Mouse (Mus musculus) forebrain, embryonic 16.5 days (tissue): Measurements from ENCODE around the gene Syf2. TPM values are rescaled to one million over a fixed set of nuclear protein-coding genes. Genes with fewer than 3 reads are reported as not detected.

ENCODE experiments used
- ATAC-seq: fragments of 200-750 bp; cut with Nextera tagmentation; 2 replicates; pipeline ENCODE4 v1.8.0; 2017; ENCODE audit warnings: mild to moderate bottlenecking, moderate library complexity
- H3K27ac ChIP-seq: fragments of 300-500 bp; sonication (generic); 2 replicates; pipeline ENCODE4 v1.5.1; 2014; ENCODE audit warnings: low read length, control low read depth
- H3K27me3 ChIP-seq: fragments of 300-500 bp; sonication (generic); replicated peaks from 2 replicates; pipeline ENCODE4 v1.6.1; 2014; ENCODE audit warnings: low read length; ENCODE audit not compliant: control insufficient read depth, insufficient read depth
- H3K36me3 ChIP-seq: fragments of 300-500 bp; sonication (generic); 2 replicates; pipeline ENCODE4 v1.6.1; 2014; ENCODE audit not compliant: control insufficient read depth, insufficient read depth
- H3K4me1 ChIP-seq: fragments of 300-500 bp; sonication (generic); replicated peaks from 2 replicates; pipeline ENCODE4 v1.6.1; 2014; ENCODE audit warnings: low read length; ENCODE audit not compliant: control insufficient read depth, insufficient read depth
- H3K4me2 ChIP-seq: fragments of 300-500 bp; sonication (generic); 2 replicates; pipeline ENCODE4 v1.6.1; 2014; ENCODE audit warnings: mild to moderate bottlenecking, low read length, control low read depth
- H3K4me3 ChIP-seq: fragments of 300-500 bp; sonication (generic); replicated peaks from 2 replicates; pipeline ENCODE4 v1.5.1; 2014; ENCODE audit warnings: mild to moderate bottlenecking, low read length, control low read depth
- H3K9ac ChIP-seq: fragments of 300-500 bp; sonication (generic); replicated peaks from 2 replicates; pipeline ENCODE4 v1.6.1; 2014; ENCODE audit warnings: low read depth, low read length, control low read depth
- H3K9me3 ChIP-seq: fragments of 300-500 bp; sonication (generic); 2 replicates; pipeline ENCODE4 v1.6.1; 2016; ENCODE audit warnings: low read length; ENCODE audit not compliant: control insufficient read depth
- WGBS: fragments of 180-500 bp; shearing (Covaris S2); extraction: QIAGEN DNeasy Blood & Tissue Kit; methylation state at CpG from one replicate; pipeline ENCODE4 v1.1.7; 2014; 5-methylcytosine and 5-hydroxymethylcytosine counted together
- polyA plus RNA-seq: library from polyadenylated mRNA; unstranded; fragments of >200 nt; fragmentation: Nextera tagmentation; extraction: Ambion mirVana; gene quantifications from 2 replicates; pipeline ENCODE4 v1.2.1, GENCODE M21; 2015

Gene Syf2
- polyA plus RNA-seq, 1 experiment from 2014 or later: 73.2 TPM

GRCm38 (mm10) chr4:134955845-134956244, 25.1 kb downstream of the Syf2 start:
- ATAC-seq: no peak
- Histone ChIP-seq H3K9me3 (no peaks in the 10 kb centered on the region), H3K27ac (no peak overlapping the region), H3K9ac (no peak overlapping the region), H3K4me2 (no peak overlapping the region), H3K4me1 (peaks cover 6% of the 10 kb centered on the region), H3K36me3 (no peaks in the 10 kb centered on the region), H3K27me3 (no peaks in the 10 kb centered on the region), H3K4me3 (no peak overlapping the region)
- WGBS: 88% methylated on average over 3 of the region's 3 CpGs

DNA sequence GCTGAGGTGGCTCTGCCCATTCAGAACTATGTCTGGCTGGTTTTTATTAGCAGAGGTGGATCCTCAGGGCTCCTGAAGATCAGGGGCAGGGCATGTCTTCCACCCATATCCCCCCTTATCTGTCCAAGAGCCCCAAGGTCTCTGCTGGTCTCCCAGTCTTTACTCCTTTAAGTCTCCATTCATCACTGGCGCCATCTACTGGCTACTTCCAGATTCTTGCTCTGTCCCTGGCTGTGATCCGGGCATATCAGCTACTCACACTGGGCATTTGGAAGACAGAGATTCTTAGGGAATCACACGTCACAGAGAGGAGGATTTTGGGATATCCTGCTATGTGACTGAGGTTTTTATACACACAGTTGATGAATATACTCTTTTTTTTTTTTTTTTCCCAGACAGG, 25.6 kb downstream of the Syf2 start:
- no peaks in the 10 kb centered on the region for H3K9me3 ChIP-seq
- no peak overlapping the region for H3K4me2 ChIP-seq
- 20% methylated on average over 3 of the region's 3 CpGs for WGBS
- ATAC-seq: no peak
- H3K27ac ChIP-seq: no peak overlapping the region
- H3K27me3 ChIP-seq: no peaks in the 10 kb centered on the region
- H3K4me3 ChIP-seq: no peak overlapping the region
- H3K4me1 ChIP-seq: peaks cover 5% of the 10 kb centered on the region
- H3K9ac ChIP-seq: no peak overlapping the region
- H3K36me3 ChIP-seq: no peaks in the 10 kb centered on the region

GRCm38 (mm10) chr4:134963021-134963776, 32.5 kb downstream of the Syf2 start:
- H3K4me3 ChIP-seq: no peak overlapping the region
- no peaks in the 10 kb centered on the region; the same call in 1 of the 2 replicates for H3K4me1 ChIP-seq
- H3K27me3 ChIP-seq: no peaks in the 10 kb centered on the region
- H3K27ac ChIP-seq: no peak overlapping the region
- 26% methylated on average over 19 of the region's 19 CpGs for WGBS
- H3K9ac ChIP-seq: no peak overlapping the region
- no peaks in the 10 kb centered on the region for H3K36me3 ChIP-seq
- no peak overlapping the region for H3K4me2 ChIP-seq
- ATAC-seq: no peak
- H3K9me3 ChIP-seq: no peaks in the 10 kb centered on the region

DNA sequence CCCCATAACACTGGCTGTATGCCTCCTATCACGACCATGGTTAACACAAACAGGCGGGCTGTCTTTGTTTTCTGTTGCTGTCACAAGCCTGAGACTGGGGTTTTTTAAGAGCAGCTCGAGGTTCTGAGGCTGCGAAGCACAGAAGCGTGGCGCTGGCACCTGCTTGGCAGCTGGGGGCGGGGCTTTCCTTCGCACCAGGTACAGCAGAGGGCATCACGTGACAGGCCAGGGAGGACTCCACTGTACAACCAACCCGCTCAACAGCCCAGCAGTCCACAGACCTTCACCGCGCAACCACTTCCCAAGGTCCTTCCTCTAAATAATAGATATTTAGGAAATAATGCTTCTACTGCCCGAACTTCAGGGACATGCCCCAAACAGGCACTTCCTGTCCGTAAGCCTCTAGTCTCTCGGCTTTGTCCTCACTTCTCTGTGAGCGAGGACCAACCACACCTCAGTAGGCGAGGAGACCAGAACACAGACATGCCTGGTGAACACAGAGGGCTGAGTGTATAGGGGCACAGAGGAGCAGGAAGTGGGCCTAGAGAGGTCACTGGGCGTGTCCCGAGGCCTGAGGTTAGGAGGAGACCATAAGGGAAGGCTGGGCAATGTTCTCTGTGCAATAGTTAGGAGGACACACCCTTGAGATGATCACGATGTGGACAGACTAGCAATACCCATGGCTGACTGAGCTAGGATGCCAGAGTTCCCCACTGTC, 37.3 kb downstream of the Syf2 start:
- 80% methylated on average over 20 of the region's 20 CpGs for WGBS
- Histone ChIP-seq H3K4me2 (no peak overlapping the region), H3K9me3 (no peaks in the 10 kb centered on the region; the same call in 1 of the 2 replicates)

DNA sequence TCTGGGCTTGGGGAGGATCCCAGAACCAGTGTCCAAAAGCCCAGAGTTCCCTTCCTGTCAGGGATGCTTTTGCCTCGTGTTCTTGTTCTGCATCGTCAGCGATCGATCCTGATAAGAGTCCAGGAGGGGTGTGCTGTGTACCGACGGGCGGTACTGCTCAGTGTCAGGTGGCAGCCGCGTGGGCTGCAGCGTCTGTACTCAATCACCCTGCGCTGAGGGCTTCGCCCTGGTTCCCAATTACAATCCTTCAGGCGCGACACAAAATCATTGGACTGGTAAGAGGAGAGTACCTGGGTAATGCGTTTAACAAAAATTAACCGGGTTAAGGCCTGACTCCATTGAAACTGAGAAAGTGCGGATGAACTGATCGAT, 37.9 kb downstream of the Syf2 start:
- WGBS: 89% methylated on average over 18 of the region's 18 CpGs

More for the DNA sequence above, 37.3 kb downstream of the Syf2 start:
- Histone ChIP-seq H3K4me3 (no peak overlapping the region), H3K27ac (no peak overlapping the region), H3K4me1 (no peaks in the 10 kb centered on the region; the same call in 1 of the 2 replicates), H3K36me3 (no peaks in the 10 kb centered on the region), H3K9ac (no peak overlapping the region), H3K27me3 (no peaks in the 10 kb centered on the region)
- ATAC-seq: no peak

DNA sequence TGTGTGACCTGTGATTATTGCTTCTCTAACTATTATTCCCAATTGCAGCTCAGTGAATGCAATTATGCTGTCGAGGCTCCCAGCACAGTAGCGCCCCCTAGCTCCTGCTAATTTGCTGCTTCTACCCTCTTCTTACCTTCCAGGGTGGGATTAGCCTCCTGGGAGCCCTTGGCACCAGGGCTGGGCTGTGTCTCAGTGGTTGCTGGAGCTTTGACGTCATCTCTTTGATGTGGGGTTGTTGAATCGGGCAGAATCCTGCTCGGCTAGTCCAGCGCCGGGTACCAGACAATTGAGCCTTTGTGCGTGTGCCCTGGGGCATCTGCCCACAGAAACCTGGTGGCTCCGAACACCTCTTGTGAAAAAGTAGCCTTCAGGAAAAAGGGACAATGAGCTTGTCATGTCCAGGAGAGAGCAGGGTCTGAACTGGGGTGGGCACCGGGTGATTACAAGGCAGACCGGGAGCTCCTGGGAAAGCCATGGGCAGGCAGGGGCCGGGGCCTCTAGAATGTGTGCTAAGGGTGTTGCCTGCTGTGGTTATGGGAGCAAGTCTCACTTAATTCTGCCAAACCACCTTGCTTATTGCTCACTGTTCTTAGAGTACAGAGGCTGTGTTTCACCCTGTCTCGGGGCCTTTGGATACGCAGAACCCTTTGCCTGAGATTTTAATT, 44.7 kb downstream of the Syf2 start:
- Histone ChIP-seq H3K4me1 (0 out of 2 replicates have a peak, but pooled peaks cover 4% of the 10 kb centered on the region), H3K9ac (no peak overlapping the region), H3K4me2 (no peak overlapping the region), H3K9me3 (no peaks in the 10 kb centered on the region; the same call in 1 of the 2 replicates), H3K36me3 (no peaks in the 10 kb centered on the region), H3K4me3 (no peak overlapping the region), H3K27me3 (no peaks in the 10 kb centered on the region), H3K27ac (no peak overlapping the region)
- WGBS: 14% methylated on average over 14 of the region's 14 CpGs
- ATAC-seq: no peak

More for the DNA sequence above, 37.9 kb downstream of the Syf2 start:
- H3K9me3 ChIP-seq: no peaks in the 10 kb centered on the region; the same call in 1 of the 2 replicates
- no peak overlapping the region for H3K4me2 ChIP-seq
- H3K4me3 ChIP-seq: no peak overlapping the region
- H3K4me1 ChIP-seq: no peaks in the 10 kb centered on the region; the same call in 1 of the 2 replicates
- no peaks in the 10 kb centered on the region for H3K36me3 ChIP-seq
- no peak for ATAC-seq
- H3K27ac ChIP-seq: no peak overlapping the region
- no peaks in the 10 kb centered on the region for H3K27me3 ChIP-seq
- no peak overlapping the region for H3K9ac ChIP-seq

DNA sequence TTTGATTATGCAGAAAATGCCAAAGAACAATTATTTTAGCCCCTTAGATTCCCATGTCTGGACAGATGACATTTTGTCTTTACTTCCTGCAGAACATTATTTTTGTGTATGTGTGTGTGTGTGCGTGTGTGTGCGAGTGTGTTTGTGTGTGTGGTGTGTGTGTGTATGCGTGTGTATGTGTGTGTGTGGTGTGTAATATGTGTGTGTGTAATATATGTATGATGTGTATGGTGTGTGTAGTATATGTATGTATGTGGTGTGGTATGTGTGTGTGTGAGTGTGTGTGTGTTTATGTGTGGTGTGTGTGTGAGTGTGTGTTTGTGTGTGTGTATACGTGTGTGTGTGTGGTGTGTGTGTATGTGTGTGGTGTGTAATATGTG, 45.2 kb downstream of the Syf2 start:
- H3K27ac ChIP-seq: no peak overlapping the region
- no peak for ATAC-seq
- no peak overlapping the region for H3K9ac ChIP-seq
- no peaks in the 10 kb centered on the region; the same call in 1 of the 2 replicates for H3K9me3 ChIP-seq
- H3K36me3 ChIP-seq: no peaks in the 10 kb centered on the region
- H3K27me3 ChIP-seq: no peaks in the 10 kb centered on the region
- WGBS: 95% methylated on average over 4 of the region's 4 CpGs
- H3K4me1 ChIP-seq: 0 out of 2 replicates have a peak, but pooled peaks cover 4% of the 10 kb centered on the region
- H3K4me2 ChIP-seq: no peak overlapping the region
- no peak overlapping the region for H3K4me3 ChIP-seq

DNA sequence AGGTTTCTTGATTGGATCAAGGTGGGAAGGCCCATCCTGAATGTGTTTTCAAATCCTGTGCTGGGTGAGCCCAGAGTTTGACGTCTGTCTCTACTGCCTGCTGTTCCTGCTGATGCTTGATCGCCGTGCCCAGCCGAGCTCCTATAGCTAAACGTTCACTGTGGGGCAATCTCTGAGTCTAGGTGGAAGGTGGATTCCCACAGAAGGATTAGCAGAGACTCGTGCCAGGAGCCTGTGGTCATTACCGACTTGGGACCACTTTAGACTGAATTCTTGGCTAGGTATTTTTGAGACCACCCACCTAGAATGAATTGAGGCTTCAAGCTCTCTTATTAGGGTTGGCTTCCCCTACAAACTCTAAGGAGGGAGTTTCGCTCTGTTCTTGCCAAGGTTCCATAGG, 48.2 kb downstream of the Syf2 start:
- Histone ChIP-seq H3K27ac (no peak overlapping the region), H3K4me3 (no peak overlapping the region), H3K9ac (no peak overlapping the region), H3K36me3 (no peaks in the 10 kb centered on the region), H3K4me2 (no peak overlapping the region), H3K4me1 (peaks cover 8% of the 10 kb centered on the region; the same call in 1 of the 2 replicates), H3K27me3 (no peaks in the 10 kb centered on the region), H3K9me3 (no peaks in the 10 kb centered on the region)
- ATAC-seq: no peak
- 53% methylated on average over 8 of the region's 8 CpGs for WGBS

GRCm38 (mm10) chr4:134981959-134982431, 51.3 kb downstream of the Syf2 start:
- H3K27me3 ChIP-seq: no peaks in the 10 kb centered on the region
- H3K9ac ChIP-seq: no peak overlapping the region
- H3K4me3 ChIP-seq: no peak overlapping the region
- H3K36me3 ChIP-seq: no peaks in the 10 kb centered on the region
- 66% methylated on average over 7 of the region's 7 CpGs for WGBS
- no peak overlapping the region for H3K4me2 ChIP-seq
- no peak overlapping the region for H3K27ac ChIP-seq
- no peaks in the 10 kb centered on the region for H3K9me3 ChIP-seq
- H3K4me1 ChIP-seq: peaks cover 5% of the 10 kb centered on the region; the same call in 1 of the 2 replicates
- ATAC-seq: no peak
